Mouse (Mus musculus) stomach, embryonic 14.5 days (tissue): ENCODE measurements around the gene Itgb5. TPM values are rescaled to one million over a fixed set of nuclear protein-coding genes. Genes with fewer than 3 reads are reported as not detected.

Experiments
- ATAC-seq: fragments of 200-750 bp; cut with Nextera tagmentation; 2 replicates; pipeline ENCODE4 v1.8.0; 2017; ENCODE audit warnings: low read depth, moderate TSS enrichment; ENCODE audit not compliant: insufficient number of reproducible peaks, insufficient read depth, low FRiP score
- H3K27ac ChIP-seq: fragments of 300-500 bp; sonication (generic); 2 replicates; pipeline ENCODE4 v1.5.1; 2014; ENCODE audit warnings: mild to moderate bottlenecking, low read length, moderate library complexity, mixed read lengths
- H3K27me3 ChIP-seq: fragments of 300-500 bp; sonication (generic); 2 replicates; pipeline ENCODE4 v1.6.1; 2014; ENCODE audit warnings: low read length, control low read depth, mixed read lengths; ENCODE audit not compliant: control insufficient read depth, insufficient read depth
- H3K36me3 ChIP-seq: fragments of 300-500 bp; sonication (generic); 2 replicates; pipeline ENCODE4 v1.6.1; 2014; ENCODE audit warnings: mild to moderate bottlenecking, control low read depth, low read length, moderate library complexity, mixed read lengths; ENCODE audit not compliant: control insufficient read depth, insufficient read depth
- H3K4me1 ChIP-seq: fragments of 300-500 bp; sonication (generic); 2 replicates; pipeline ENCODE4 v1.6.1; 2014; ENCODE audit warnings: low read length, control low read depth, mixed read lengths; ENCODE audit not compliant: control insufficient read depth, insufficient read depth
- H3K4me2 ChIP-seq: fragments of 300-500 bp; sonication (generic); replicated peaks from 2 replicates; pipeline ENCODE4 v1.6.1; 2014; ENCODE audit warnings: low read depth, low read length, control low read depth
- H3K4me3 ChIP-seq: fragments of 300-500 bp; sonication (generic); 2 replicates; pipeline ENCODE4 v1.5.1; 2014; ENCODE audit warnings: low read depth, low read length, control low read depth
- H3K9ac ChIP-seq: fragments of 300-500 bp; sonication (generic); replicated peaks from 2 replicates; pipeline ENCODE4 v1.6.1; 2014; ENCODE audit warnings: low read depth, mild to moderate bottlenecking, control low read depth, low read length, moderate library complexity, mixed read lengths
- H3K9me3 ChIP-seq: fragments of 300-500 bp; sonication (generic); 2 replicates; pipeline ENCODE4 v1.6.1; 2016; ENCODE audit warnings: low read depth, low read length, control low read depth; ENCODE audit not compliant: control insufficient read depth
- WGBS: fragments of 180-500 bp; shearing (Covaris S2); extraction: QIAGEN DNeasy Blood & Tissue Kit; methylation state at CpG from one replicate; pipeline ENCODE4 v1.1.7; 2014; 5-methylcytosine and 5-hydroxymethylcytosine counted together
- polyA plus RNA-seq: library from polyadenylated mRNA; unstranded; fragments of >200 nt; fragmentation: Nextera tagmentation; extraction: Ambion mirVana; gene quantifications from 2 replicates; pipeline ENCODE4 v1.2.1, GENCODE M21; 2014

The Itgb5 gene
- polyA plus RNA-seq, 1 experiment from 2014 or later = 37.2 TPM

DNA sequence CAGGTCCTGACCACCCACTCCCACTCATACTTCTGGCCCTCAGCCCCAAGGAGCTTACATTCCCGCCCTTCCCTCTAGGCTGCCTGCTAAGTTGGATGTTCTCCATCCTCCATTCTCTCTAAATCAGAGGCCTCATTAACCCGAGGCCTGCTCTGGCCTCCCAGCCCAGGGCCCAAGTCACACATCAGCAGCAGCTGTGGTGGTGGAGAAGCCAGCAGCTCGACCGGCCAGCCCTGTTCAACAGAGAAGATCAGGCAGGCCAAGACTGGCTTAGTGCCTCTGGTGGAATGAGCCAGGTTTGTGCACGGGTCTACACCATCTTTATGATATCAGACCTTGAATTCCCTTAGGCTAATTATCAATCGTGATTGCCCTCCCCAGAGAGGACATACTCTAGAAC lies 101.3 kb downstream of the Itgb5 start:
- Histone ChIP-seq H3K4me1 (peaks cover 31% of the 10 kb centered on the region), H3K4me2 (no peak overlapping the region), H3K27me3 (no peaks in the 10 kb centered on the region), H3K9me3 (no peaks in the 10 kb centered on the region), H3K27ac (no peak overlapping the region), H3K9ac (no peak overlapping the region), H3K36me3 (no peaks in the 10 kb centered on the region; the same call in 1 of the 2 replicates), H3K4me3 (no peak overlapping the region)
- no peak for ATAC-seq
- WGBS = 83% methylated on average over 6 of the region's 6 CpGs

DNA sequence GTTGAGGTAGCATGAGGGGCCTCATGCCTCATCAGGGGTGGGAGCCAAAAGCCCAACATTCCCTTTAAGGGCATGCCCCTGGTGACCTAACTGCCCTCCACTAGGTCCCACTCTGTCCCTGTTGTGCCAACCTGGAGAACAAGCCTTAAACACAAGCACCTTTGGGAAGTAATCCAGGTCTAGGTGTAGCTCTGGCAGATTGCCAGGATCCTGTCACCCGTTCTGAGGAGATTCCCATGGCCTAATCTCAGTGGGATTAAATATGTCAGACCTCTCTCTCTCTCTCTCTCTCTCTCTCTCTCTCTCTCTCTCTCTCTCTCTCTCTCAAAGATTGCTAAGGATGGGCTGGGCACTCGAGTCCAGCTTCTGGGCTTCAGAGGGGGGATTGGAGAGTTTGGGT lies 102.2 kb downstream of the Itgb5 start:
- Histone ChIP-seq H3K27me3 (no peaks in the 10 kb centered on the region), H3K27ac (no peak overlapping the region), H3K4me1 (peaks cover 31% of the 10 kb centered on the region), H3K9ac (no peak overlapping the region), H3K4me2 (no peak overlapping the region), H3K36me3 (no peaks in the 10 kb centered on the region; the same call in 1 of the 2 replicates), H3K4me3 (no peak overlapping the region), H3K9me3 (no peaks in the 10 kb centered on the region)
- WGBS = 48% methylated on average over 2 of the region's 2 CpGs
- ATAC-seq = no peak

DNA sequence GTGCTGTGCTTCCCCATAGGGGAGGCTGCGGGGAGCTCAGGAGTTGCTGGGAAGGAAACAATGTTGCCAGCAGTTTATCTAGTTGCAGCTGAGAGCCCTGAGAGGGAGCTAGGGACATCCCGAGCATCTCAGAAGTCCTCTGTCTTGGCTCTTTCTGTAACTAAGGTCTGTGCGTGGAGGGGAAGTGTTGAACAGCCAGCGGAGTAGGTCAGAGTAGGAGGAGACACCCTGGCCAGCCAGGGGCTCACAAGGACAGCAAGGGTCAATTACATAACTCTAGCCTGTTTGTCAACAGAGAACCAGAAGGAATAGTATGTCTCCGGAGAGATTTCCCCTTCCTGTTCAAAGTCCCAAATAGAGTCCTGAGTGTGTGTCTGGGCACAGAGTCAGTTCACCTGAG lies 102.7 kb downstream of the Itgb5 start:
- WGBS = 64% methylated on average over 5 of the region's 5 CpGs
- H3K27ac ChIP-seq = no peak overlapping the region
- H3K9me3 ChIP-seq = no peaks in the 10 kb centered on the region
- ATAC-seq = no peak
- H3K9ac ChIP-seq = no peak overlapping the region
- H3K4me3 ChIP-seq = no peak overlapping the region
- H3K36me3 ChIP-seq = no peaks in the 10 kb centered on the region; the same call in 1 of the 2 replicates
- H3K4me2 ChIP-seq = no peak overlapping the region
- H3K27me3 ChIP-seq = no peaks in the 10 kb centered on the region
- H3K4me1 ChIP-seq = peaks cover 31% of the 10 kb centered on the region

DNA sequence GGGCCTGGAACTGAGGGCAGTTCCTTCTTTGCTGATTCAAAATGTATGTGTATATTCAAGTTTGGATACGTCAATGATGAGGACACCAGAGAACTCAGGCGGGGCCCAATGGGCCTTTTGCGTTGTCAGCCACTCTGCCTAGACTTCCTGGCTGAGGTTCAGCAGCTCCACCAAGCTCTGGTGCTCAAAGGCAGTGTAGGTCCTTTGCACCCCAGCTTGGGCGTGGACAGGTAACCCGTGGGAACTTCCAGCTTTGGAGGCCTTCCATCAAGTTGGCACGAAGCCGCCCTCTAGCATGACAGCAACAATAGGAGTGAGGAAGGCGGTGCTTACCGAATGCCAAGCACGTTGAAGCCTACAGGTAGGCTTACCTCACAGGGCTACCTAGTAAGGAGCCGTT lies 103.9 kb downstream of the Itgb5 start:
- no peak overlapping the region for H3K4me3 ChIP-seq
- H3K9me3 ChIP-seq = no peaks in the 10 kb centered on the region
- no peaks in the 10 kb centered on the region for H3K27me3 ChIP-seq
- H3K4me1 ChIP-seq = peaks cover 32% of the 10 kb centered on the region
- ATAC-seq = no peak
- H3K4me2 ChIP-seq = no peak overlapping the region
- no peaks in the 10 kb centered on the region; the same call in 1 of the 2 replicates for H3K36me3 ChIP-seq
- no peak overlapping the region for H3K27ac ChIP-seq
- no peak overlapping the region for H3K9ac ChIP-seq
- 90% methylated on average over 11 of the region's 11 CpGs for WGBS

DNA sequence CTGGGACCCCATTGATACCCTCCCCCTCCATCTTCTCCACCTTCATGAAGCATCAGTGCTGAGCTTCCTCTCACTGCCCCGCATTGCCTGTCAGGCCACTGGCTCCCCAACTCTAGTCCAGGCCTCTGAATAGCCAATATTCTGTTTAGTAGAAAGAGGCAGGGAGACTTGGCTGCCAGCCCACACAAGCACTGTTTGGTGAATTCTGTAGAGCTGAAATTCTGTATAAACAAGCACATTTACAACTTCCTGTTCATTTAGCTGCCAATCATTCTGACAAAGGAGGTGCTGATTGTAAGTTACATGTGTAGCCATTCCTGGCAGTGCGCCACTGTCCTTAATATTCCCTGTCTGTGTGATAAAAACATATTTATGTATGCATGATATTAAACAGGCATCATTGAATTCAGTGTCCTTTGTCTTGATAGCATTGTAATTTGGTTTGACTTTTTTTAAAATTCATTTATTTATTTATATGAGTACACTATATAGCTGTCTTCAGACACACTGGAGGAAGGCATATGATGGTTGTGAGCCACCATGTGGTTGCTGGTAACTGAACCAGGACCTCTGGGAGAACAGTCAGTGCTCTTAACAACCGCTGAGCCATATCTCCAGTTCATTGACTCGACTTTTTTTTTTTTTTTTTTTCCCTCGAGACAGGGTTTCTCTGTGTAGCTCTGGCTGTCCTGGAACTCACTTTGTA lies 105.4 kb downstream of the Itgb5 start:
- Histone ChIP-seq H3K36me3 (no peaks in the 10 kb centered on the region; the same call in 1 of the 2 replicates), H3K4me3 (no peak overlapping the region), H3K9ac (no peak overlapping the region), H3K27ac (peak overlapping the region; percentile 34), H3K9me3 (no peaks in the 10 kb centered on the region), H3K4me2 (no peak overlapping the region), H3K4me1 (peaks cover 38% of the 10 kb centered on the region), H3K27me3 (no peaks in the 10 kb centered on the region)
- ATAC-seq = peak; percentile 26; the same call in 1 of the 2 replicates
- 47% methylated on average over 5 of the region's 5 CpGs for WGBS

DNA sequence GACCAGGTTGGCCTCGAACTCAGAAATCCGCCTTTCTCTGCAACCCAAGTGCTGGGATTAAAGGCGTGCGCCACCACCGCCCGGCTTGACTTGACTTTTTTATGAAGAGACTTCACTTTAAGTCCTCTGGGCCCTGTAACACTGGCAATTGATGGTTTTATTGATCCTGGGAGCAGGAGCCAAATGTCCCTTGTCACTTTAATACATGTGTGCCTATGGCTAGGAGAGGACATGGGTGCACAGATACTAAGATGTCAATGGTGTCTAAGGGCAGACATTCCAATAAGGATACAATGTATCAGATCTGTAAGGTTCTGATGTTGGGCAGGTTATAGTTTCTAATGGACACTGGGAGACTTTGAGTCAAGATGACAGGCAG lies 105.9 kb downstream of the Itgb5 start:
- no peak overlapping the region for H3K4me2 ChIP-seq
- 89% methylated on average over 6 of the region's 6 CpGs for WGBS
- no peak for ATAC-seq
- no peak overlapping the region for H3K9ac ChIP-seq
- H3K36me3 ChIP-seq = no peaks in the 10 kb centered on the region; the same call in 1 of the 2 replicates
- H3K9me3 ChIP-seq = no peaks in the 10 kb centered on the region
- no peaks in the 10 kb centered on the region for H3K27me3 ChIP-seq
- H3K27ac ChIP-seq = no peak overlapping the region
- H3K4me3 ChIP-seq = no peak overlapping the region
- H3K4me1 ChIP-seq = peaks cover 41% of the 10 kb centered on the region

DNA sequence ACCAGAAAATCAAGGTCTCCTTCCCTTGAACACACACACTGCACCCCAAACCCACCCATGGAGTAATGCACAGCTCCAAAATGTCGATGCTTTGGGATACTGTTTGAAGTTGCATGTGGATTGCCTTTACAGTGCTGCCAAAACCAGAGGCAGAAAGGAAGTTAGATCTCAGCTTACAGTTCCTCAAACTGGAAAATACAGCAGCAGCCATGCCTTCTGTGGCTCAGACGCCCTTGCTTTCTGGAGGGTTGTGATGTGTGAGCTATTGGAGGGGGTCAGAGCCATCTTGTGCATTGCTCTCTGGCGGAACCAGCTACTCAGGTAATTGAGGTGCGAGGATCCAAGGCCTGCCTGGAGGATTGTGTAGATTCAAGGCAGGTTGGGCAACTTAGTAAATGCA lies 107.4 kb downstream of the Itgb5 start:
- Histone ChIP-seq H3K9me3 (no peaks in the 10 kb centered on the region), H3K9ac (no peak overlapping the region), H3K36me3 (no peaks in the 10 kb centered on the region), H3K4me2 (no peak overlapping the region), H3K27ac (no peak overlapping the region), H3K4me3 (no peak overlapping the region), H3K27me3 (no peaks in the 10 kb centered on the region), H3K4me1 (peaks cover 49% of the 10 kb centered on the region)
- WGBS = 82% methylated on average over 4 of the region's 4 CpGs
- ATAC-seq = no peak

DNA sequence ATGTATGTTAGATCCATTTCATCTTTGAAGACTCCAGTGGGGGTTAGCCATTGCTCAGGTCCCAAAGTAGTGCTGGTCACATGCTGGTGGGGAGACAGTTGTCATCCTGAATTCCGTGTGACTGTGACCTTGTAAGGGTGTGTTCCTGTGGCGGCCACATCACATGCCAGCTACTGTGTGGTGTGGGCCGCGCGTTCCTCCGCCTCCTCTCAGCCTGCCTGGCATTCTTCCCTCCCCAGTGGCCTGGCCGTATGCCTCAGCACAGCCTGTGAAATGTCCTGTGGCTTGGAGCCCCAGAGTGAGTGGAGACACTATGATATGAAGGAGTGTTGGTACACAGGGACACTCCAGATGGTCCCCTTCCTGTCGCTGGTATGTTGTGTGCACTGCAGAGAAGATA lies 108.1 kb downstream of the Itgb5 start:
- Histone ChIP-seq H3K4me2 (no peak overlapping the region), H3K9ac (no peak overlapping the region), H3K27me3 (no peaks in the 10 kb centered on the region), H3K36me3 (no peaks in the 10 kb centered on the region), H3K4me3 (no peak overlapping the region), H3K4me1 (peaks cover 52% of the 10 kb centered on the region), H3K9me3 (no peaks in the 10 kb centered on the region), H3K27ac (no peak overlapping the region)
- WGBS = 69% methylated on average over 8 of the region's 8 CpGs
- ATAC-seq = no peak
